Mouse (Mus musculus) inflammation-experienced regulatory T-cells, adult 6 months (primary cell): ENCODE measurements around the gene Rspo1. TPM values are rescaled to one million over a fixed set of nuclear protein-coding genes. Genes with fewer than 3 reads are reported as not detected.
A peak's percentile ranks its signal among the peaks of the same experiment; 100 is the strongest.

Source experiments
- ATAC-seq: one replicate; pipeline ENCODE4 v1.8.0; 2017
- polyA plus RNA-seq, 3 experiments: library from polyadenylated mRNA; unstranded; fragments of 100-300 nt; shearing (Covaris generic); gene quantifications; one replicate each; pipeline ENCODE4 v1.2.1; 2017

The Rspo1 gene
- polyA plus RNA-seq, 3 experiments from 2014 or later, result not detected

DNA sequence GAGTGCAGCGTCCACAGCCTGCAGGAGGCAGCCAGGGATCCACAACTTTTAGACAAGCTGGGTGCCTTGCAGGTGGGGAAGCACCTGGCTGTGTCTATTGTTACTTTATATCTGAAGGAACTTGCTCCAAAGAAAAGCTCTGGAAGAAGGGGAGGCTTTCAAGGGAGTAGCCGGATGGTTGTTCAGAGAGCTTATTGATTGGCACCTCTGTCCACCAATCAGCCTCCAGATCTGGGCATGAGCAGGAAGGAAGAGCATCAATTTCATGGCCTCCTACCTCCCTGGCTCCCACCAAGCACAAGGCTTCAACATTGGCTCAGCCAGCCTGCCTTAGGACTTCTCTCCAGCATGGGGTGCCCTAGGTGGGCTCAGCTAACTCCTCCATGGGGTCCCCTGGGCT lies 12.9 kb upstream of the Rspo1 start:
- no peak for ATAC-seq

DNA sequence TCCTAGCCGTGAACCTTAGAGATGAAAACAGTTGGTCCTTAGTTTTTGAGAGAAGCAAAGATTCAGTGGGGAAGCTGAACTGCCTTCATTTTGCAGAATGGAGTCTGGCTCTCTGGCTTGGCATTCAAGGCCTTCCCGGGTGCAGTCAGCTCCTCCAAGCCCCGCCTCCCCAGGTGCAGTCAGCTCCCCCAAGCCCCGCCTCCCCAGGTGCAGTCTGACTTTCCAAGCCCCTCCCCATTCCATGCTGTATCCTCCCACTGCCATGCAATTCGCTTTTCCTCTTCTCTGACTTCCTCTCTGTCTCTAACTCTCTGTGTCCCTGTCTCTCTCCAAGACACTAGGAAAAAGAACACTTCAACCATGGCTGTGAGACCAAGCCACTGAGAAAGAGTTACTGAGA lies 8.0 kb upstream of the Rspo1 start:
- no peak for ATAC-seq

DNA sequence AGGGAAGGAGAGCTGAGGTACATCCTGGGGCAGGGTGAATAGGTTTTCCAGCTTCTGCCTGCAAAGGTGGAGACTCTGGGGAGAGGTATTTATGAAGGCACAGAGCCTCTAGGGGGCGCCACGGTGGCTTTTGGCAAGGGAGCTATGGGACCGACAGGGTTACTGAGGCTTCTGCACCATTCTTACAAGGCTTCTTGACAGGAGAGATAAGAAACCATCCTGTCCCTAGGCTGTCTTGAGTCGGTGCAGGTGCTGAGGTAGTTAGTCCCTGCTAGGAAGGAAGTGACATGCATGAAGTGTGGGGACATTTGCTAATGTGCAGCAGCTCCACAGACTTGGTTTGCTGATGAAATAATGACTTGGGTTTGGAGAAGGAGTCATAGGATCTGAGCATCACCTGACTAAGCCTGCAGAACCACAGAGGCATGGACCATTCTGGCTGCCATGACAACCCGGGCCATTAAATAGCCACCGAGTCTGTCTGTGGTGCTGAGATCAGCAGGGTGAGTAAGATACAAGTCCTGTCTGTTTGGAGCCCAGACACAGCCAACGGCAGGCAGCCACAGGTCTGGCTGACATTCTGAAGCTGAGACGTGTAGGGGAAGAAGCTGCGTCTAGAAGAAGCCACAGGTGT lies 2.2 kb upstream of the Rspo1 start:
- ATAC-seq, result no peak

DNA sequence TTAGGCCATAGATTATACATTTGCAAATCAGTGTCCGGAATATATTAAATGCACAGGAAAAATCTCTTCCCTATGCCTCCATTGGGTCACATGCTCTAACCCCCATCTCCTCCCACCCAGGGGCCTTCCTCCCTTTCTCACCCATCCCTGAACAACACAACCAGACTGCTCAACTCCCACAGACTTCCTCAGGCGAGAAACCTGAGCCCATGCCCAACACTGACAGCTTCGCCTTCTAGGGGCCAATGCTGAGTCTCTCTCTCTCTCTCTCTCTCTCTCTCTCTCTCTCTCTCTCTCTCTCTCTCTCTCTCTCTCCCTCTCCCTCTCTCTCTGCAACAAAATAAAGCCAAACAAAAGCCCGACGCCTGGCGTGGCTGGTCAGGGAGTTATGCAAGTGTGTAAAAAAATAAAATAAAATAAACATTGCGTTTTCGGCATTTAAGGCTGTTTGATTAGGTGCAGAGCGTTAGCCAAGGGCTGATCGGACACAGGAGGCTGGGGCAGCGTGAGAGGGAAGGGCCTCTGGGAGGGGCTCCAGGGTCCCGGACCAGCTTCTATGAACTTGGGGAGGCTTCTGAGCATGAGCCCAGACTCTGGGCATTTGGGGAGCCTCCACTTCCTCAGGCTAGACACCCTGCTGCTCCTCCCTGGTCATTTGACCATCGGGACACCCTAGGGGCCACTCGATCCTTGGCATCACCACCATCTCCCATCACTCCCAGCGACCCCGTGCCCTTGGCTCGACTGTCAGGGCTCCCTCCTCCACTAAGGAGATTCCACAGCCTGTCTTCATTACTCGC lies 1.2 kb upstream of the Rspo1 start:
- ATAC-seq, result no peak

DNA sequence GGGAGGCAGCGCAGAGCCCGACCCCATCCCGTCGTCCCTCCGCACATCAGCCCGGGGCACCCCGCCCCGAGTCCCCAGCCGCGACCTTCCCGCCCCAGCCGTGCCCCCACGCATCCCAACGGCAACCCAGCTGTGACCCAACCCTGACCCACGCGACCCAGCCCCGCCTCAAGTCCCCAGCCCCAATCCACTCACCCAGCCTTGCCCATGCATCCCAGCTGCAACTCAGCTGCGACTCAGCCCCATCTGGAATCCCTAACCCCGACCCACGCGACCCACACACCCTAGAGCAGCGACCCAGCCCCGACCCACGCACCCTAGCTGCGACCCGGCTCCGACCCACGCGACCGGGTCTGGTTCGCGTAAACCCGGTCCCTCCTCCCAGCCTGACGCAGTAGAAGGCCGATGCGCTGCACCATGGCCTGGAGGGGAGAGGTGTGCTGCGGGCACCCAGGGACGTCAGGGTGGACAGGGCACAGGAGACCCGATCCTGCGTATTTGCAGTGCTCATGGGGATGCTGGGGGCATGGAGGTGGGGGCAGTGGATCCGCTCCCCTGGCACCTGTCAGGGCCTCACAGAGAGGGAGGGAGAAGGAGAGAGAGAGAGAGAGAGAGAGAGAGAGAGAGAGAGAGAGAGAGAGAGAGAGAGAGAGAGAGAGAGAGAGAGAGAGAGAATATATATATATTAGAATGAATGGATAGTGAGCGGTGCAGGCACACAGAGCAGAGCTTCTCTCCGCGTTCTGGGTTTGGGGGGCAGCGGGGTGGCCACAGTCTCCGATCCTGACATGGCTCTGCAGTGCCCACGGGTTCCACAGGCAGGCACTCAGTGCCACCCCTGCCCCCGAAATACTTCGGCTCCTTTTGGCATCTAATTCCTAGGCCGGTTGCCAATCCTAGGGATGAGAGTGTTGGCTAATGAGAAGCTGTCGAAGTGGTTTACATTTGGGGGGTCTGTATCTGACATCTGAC lies 795 bp downstream of the Rspo1 start:
- ATAC-seq, result no peak

DNA sequence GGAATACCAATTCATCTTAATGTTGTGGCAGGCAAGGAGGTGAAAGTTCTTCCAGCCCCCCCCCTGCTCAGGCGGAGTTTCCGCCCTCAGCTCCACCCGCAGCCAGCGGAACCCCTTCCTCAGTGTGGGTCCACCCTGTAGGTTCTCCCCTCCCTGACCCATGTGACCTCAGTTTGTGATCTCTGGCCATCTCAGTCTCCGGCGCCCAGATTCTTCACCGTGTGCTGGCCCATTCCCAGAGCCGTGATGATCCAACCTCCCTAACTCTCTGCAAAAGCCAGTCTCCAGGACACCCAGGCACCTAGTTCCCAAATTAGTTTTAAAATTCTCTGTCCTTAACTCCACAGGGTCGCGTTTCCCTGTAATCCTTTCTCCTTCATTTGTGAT lies 1.5 kb downstream of the Rspo1 start:
- no peak for ATAC-seq

DNA sequence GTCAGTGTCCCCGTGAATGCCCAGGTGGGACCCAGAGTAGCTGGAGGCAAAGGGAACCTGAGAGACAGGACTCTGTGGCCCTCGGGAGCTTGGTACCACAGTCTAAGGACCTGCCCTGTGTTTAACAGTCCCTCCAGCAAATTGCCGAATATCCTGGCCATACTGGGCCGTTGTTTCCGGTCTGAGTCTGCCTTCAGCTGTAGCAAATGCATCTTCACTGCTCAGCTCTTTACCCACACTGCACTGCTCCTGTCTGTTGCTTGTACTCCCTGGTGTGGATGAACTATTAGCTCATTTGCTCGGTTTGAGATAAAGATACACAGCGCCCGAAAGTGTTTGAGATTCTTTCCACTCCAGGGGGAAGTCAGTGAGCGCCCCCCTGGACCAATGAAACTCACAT lies 2.2 kb downstream of the Rspo1 start:
- no peak for ATAC-seq

DNA sequence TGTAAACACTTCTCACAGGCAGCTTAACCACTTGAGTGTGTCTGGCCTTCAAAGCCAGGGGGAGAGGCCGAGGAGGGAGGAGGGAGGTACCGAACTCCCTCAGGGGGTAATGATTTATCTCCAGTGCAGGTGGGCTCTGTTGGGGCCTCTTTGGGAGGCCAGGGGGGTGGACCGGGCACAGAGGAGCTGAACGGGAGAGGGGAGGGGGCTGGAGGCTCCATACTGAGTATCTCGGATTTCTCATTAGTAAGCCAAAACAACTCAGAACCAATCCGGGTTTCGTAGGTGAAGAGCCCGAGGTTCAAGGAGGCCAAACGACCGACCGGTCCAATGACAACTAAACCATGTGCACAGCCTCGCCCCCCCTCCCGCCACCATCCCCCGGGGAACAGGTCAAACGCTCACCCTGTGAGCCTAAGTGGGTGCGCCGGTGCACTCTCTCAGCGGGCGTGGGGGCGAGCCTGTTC lies 3.6 kb downstream of the Rspo1 start:
- ATAC-seq, result no peak

DNA sequence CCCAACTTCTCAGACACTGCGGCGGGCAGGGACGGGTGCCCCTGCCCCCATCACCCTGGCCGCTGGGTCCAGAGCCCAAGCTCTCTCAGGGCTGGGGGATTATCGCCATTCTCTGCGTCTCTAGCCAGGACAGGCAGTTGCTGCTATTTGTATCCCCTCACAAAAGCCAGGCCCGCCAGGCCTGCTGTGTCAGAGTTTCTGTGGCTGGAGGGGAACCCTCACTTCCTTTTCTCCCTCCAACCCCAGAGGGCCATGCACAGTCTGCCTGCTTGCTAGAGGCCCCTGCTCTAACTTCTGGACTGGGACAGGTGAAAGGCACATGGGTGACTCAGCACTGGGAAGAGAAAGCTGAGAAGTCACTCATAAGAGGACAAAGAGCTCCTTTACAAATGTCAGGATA lies 4.1 kb downstream of the Rspo1 start:
- no peak for ATAC-seq

DNA sequence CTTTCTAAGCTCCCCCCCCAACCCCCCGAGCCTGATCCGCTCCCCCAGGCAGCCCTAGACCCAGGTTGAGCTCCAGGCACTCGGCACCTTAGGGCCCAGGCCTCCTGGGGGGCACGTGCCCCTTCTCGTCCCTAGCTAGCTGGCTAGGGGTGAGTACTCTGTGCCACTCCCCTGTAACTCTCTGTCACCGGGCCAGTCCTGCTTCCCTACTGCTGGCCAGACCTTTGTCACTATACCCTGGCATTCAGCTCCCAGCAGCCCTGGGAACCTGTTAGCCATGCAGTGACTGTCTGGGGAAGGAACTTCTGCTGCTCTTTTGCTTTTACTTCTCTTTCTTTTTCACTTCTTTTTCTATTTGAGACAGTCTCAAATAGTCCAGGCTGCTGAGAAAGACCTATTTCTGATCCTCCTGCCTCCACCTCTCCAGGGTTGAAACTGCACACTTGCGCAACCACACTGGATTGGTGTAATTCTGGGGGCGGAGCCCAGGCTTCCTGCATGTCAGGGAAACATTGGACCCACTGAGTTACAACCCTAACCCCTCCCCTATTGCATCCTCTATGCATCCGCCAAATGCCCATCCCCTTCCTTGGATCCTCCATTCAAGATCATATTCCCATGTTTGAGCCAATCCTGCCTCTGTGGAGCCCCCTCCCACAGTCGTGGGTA lies 11.4 kb downstream of the Rspo1 start:
- ATAC-seq, result no peak

DNA sequence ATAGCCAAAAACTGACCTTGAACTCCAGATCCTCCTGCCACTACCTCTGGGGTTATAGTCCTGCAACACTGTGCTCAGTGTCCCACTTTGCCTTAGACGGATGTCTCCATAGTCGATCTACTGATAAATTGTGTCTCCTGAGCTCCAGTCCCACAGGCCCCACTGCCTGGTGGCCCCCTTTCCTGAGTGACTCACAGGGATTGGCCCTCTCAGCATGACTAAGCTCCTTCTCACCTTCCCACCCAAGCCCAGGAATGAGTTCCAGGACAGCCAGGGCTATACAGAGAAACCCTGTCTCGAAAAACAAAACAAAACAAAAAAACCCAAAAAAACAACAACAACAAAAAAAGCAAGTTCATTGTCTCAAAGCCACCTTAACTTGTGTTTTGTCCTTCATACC lies 13.3 kb downstream of the Rspo1 start:
- ATAC-seq, result no peak

DNA sequence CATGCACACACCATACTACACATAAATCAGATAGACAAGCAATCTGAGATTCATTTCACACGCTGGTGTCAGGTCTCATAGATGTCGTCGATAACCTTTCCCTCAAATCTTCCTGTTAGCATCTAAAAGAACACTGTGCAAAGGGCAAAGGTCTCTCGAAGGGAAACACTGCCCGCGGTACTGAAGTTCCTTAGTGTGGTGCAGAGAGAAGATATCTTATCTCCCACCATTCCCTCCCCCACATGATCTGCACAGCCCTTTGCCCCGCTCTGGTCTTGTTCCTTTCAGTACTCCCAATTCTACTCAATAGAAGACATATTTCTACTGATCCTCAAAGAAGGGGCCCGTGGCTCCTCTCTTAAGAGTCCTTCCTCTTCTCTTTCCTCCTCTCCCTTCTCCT lies 16.7 kb downstream of the Rspo1 start:
- no peak for ATAC-seq

DNA sequence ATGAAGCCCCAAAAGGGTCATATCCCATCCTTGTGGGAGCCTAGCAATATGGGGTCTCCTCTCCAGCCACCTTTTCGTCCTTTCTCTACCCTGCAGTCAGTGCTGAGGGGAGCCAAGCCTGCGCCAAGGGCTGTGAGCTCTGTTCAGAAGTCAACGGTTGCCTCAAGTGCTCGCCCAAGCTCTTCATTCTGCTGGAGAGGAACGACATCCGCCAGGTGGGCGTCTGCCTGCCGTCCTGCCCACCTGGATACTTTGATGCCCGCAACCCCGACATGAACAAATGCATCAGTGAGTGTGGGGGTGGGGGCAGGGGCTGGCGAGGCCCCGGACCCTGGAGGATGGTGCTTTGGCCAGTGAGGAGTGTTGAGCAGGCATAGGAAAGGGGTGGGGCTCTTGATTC lies 18.7 kb downstream of the Rspo1 start:
- no peak for ATAC-seq

DNA sequence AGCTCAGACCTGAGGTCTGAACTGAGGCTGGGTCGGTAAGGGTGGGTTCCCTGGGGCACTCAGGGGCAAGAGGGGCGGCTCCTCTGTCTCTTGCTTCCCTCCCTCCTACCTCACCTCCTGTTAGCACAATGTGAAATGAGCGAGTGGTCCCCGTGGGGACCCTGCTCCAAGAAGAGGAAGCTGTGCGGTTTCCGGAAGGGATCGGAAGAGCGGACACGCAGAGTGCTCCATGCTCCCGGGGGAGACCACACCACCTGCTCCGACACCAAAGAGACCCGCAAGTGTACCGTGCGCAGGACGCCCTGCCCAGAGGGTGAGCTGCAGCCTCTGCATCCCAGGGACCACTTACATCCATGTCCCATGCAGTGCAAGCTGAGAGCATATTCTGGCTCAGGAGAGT lies 21.2 kb downstream of the Rspo1 start:
- no peak for ATAC-seq

DNA sequence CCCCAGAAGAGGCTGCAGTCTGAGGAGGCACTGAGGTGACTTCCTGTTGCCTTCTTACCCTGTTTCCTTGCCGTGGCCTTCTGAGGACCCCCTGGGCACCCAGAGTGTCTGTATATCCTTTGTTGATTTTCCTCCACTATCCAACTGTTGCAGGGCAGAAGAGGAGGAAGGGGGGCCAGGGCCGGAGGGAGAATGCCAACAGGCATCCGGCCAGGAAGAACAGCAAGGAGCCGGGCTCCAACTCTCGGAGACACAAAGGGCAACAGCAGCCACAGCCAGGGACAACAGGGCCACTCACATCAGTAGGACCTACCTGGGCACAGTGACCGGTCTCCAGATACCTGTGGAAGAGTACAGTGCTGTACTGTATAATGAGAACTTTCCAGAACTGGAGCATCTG lies 22.0 kb downstream of the Rspo1 start:
- ATAC-seq, result no peak

DNA sequence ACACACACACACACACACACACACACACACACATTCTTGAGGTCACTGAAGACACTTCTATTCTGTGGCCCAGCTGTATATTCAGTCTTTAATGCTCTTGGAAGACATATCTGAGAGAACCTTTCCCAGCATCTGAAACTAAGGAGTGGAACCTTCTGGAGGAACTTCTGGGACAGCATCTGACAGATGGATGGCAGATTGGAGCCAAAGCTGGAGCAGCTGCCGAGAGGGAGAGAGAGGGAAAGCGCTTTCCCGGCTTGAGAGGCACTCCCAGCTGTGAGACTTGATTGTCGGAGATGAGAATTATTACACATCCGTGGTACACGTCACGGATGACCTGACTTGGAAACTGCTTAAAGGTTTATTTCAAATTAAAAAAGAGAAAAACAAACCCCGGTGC lies 22.5 kb downstream of the Rspo1 start:
- ATAC-seq, result no peak

DNA sequence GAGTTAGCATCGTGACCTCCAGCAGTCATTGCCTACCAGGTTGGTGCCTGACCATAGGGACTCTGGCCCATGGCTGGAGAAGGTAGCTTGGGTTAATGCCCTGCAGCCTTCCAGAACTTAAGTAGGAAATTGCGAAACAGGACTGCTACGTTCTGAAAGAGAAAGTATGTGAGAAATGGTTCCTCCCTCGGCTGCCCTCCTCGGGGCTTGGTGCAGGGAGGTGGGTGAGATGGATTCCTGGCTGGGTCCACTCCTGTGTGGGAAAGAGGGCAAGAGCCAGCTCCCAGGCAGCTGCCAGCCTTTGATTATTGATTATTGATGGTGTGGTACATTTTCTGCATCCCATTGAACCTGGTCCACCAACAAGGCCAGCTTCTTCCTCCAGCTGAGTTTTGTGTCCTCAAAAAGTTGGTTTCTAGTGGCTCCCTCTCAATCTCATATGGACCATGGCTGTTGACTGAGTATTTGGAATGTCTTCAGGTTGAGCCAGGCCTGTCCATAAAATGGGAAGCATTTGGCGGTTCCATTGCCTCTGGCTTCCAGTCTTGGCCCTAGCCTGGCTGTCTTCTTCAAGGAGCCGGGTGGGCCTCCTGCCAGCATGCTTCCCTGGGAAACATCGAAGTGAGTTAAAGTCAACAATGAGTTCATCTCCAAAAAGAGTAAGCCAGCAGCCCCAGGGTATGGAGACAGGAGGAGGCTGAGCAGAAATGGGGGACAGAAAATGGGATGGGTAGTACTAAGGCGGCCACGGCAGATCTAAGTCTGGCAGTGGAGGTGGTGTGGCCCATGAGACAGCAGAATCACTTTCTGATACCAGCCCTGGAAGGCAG lies 29.8 kb downstream of the Rspo1 start, which contains the start of gene Gnl2:
Gnl2 (plus strand) TSS at position 780 of the 830 bp plus-strand sequence.
- no peak for ATAC-seq

DNA sequence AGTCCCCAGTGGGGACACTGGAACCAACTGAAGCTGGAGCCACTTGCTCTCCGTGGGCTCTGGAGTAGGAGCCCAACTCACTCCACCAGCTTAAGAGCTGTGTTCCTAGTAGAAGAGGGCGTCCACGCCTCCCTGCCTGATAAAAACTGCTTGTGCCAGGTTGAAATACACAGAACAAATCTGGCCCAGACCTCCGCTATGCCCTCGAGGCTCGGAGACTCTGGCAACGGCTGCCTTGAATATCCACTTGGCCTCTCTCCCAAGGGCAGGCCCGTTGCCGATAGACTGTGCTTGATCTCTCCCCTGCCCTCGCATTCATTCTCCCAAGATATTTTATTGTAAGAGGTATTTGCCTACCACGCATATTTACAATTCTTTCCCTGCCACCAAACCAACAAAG lies 31.2 kb downstream of the Rspo1 start:
- ATAC-seq, result no peak

DNA sequence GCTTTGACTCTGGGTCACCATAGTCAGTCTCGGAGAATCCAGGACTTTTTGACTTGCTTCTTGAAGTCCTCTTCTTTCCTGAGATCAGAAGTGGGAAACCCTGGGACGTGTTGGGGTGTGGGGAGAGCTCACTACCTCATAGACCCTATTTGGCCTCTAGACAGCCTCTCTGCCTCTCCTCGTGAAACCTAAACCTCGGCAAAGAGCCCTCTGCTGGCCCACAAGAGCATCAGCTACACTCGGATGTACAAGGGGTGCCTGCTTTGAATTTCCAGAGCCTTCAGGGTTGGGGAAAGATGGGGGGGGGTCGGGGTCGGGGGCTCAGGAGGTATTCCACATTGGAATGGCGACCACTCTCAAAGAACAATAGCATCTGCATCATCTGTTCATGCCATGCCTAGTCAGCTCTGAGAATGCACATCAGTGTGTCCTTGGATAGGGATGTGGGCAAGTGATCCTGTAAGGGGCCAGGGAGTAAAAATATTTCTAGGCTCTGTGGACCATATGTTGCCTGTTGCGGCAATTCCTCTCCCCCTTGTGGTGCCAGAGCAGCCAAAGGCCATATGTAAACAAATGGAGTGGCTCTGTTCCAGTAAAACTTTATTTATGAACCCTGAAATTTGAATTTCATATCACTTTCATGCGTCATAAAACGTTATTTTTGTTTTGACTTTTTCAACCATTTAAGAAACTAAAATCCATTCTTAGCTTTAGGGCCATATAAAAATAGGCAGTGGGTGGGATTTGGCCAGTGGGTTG lies 34.7 kb downstream of the Rspo1 start:
- ATAC-seq, result no peak

DNA sequence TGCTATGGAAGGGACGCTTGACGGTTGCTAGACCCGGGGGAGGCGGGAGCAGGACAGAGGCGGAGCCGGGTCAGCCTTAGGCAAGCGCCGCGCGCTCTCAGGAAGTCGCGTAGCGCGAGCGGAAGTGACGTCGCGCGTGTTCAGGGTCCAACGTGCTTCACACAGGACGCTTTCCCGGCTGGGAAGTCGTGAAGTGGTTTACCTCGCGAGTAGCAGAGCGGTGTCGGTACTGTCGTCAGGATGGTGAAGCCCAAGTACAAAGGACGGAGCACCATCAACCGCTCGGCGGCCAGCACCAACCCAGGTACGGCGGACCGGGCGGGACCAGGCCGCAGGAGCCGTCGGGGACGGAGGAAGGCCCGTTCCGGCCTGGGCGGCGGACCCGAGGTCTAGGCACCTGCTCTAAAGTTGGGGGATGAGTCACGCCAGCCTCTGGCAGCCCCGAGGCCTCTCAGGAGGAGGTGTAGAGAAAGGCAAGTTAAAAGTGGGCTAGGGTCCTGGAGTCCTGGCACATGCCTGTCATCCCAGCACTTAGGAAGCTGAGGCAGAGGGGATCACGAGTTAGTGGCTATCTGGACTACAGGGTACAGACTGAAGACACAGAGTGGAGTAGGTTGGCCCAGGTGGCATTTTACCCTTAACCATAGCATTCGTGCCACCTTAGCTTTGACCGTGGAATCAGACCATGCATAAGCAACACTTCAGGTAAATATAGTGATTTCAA lies 43.8 kb downstream of the Rspo1 start:
- ATAC-seq, result peak; percentile 99
